Mouse (Mus musculus): Measurements from ENCODE around the gene Stk16. TPM values are rescaled to one million over a fixed set of nuclear protein-coding genes. Genes with fewer than 3 reads are reported as not detected.
"Not testable (repeated sequence)": the region's sequence is repeated elsewhere in the genome, so short reads cannot be mapped to it uniquely, and the experiment has no call there.

The Stk16 gene
- polyA plus RNA-seq, 1 experiment from 2014 or later = 120 TPM

DNA sequence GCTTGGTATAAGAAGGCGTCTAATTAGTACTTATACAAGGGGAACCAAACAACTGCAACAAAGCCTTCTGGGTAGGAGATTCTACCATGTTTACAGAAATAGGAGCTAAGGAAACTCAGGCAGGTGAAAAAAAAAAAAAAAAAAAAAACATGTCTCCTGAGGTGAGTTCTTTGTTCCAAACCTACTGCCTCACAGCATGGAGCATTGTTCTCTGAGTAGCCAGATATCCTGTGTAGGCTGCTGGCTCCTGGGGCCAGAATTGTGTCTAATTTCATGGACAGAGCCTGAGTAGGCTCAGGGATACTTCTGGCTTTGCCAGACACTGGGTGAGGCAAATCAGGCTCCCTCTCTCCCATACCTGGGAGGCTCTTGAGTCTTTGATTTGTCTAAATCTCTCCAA, 17.0 kb downstream of the Stk16 start:
- no peak for DNase-seq
- no peaks in the 10 kb centered on the region for H3K9me3 ChIP-seq (ENCODE audit: control insufficient read depth, low read length)
- H3K9ac ChIP-seq (replicated peaks; ENCODE audit: low read length) = no peak overlapping the region
- no peak for ATAC-seq (ENCODE audit: low FRiP score, low TSS enrichment)
- no peak overlapping the region for H3K4me3 ChIP-seq (replicated peaks; ENCODE audit: low read depth, low read length)
- H3K27ac ChIP-seq (replicated peaks; ENCODE audit: low read depth, low read length) = no peak overlapping the region
- no peak overlapping the region for H3K4me2 ChIP-seq (ENCODE audit: low read length)
- H3K36me3 ChIP-seq (ENCODE audit: control insufficient read depth, insufficient read depth, low read length) = no peaks in the 10 kb centered on the region
- no peaks in the 10 kb centered on the region for H3K4me1 ChIP-seq (ENCODE audit: control insufficient read depth, insufficient read depth, low read length)
- 74% methylated on average over 1 of the region's 1 CpGs for WGBS
- no peaks in the 10 kb centered on the region for H3K27me3 ChIP-seq (ENCODE audit: control insufficient read depth, insufficient read depth, low read length)

- H3K4me2 ChIP-seq (ENCODE audit: low read length) = no peak overlapping the region
- WGBS = 70% methylated on average over 4 of the region's 4 CpGs
- no peak overlapping the region for H3K9ac ChIP-seq (replicated peaks; ENCODE audit: low read length)
- no peaks in the 10 kb centered on the region for H3K9me3 ChIP-seq (ENCODE audit: control insufficient read depth, low read length)
- ATAC-seq (ENCODE audit: low FRiP score, low TSS enrichment) (no peak), DNase-seq (no peak)
- H3K27ac ChIP-seq (replicated peaks; ENCODE audit: low read depth, low read length) = no peak overlapping the region
- H3K4me3 ChIP-seq (replicated peaks; ENCODE audit: low read depth, low read length) = no peak overlapping the region
- H3K36me3 ChIP-seq (ENCODE audit: control insufficient read depth, insufficient read depth, low read length) = no peaks in the 10 kb centered on the region
- no peaks in the 10 kb centered on the region for H3K4me1 ChIP-seq (ENCODE audit: control insufficient read depth, insufficient read depth, low read length)
- H3K27me3 ChIP-seq (ENCODE audit: control insufficient read depth, insufficient read depth, low read length) = no peaks in the 10 kb centered on the region
These were observed 18.5 kb downstream of the Stk16 start for GRCm38 (mm10) chr1:75229158-75229557.

GRCm38 (mm10) chr1:75230335-75230994, 19.8 kb downstream of the Stk16 start:
- Histone ChIP-seq H3K27me3 (ENCODE audit: control insufficient read depth, insufficient read depth, low read length) (no peaks in the 10 kb centered on the region), H3K36me3 (ENCODE audit: control insufficient read depth, insufficient read depth, low read length) (no peaks in the 10 kb centered on the region), H3K27ac (replicated peaks; ENCODE audit: low read depth, low read length) (no peak overlapping the region), H3K9me3 (ENCODE audit: control insufficient read depth, low read length) (no peaks in the 10 kb centered on the region), H3K4me1 (ENCODE audit: control insufficient read depth, insufficient read depth, low read length) (no peaks in the 10 kb centered on the region), H3K4me3 (replicated peaks; ENCODE audit: low read depth, low read length) (no peak overlapping the region), H3K4me2 (ENCODE audit: low read length) (no peak overlapping the region), H3K9ac (replicated peaks; ENCODE audit: low read length) (no peak overlapping the region)
- ATAC-seq (ENCODE audit: low FRiP score, low TSS enrichment) (no peak), DNase-seq (no peak)
- WGBS = 75% methylated on average over 7 of the region's 7 CpGs

- no peaks in the 10 kb centered on the region for H3K9me3 ChIP-seq (ENCODE audit: control insufficient read depth, low read length)
- DNase-seq = no peak
- ATAC-seq (ENCODE audit: low FRiP score, low TSS enrichment) = no peak
- no peaks in the 10 kb centered on the region for H3K36me3 ChIP-seq (ENCODE audit: control insufficient read depth, insufficient read depth, low read length)
- no peak overlapping the region for H3K27ac ChIP-seq (replicated peaks; ENCODE audit: low read depth, low read length)
- no peak overlapping the region for H3K4me3 ChIP-seq (replicated peaks; ENCODE audit: low read depth, low read length)
- no peak overlapping the region for H3K4me2 ChIP-seq (ENCODE audit: low read length)
- H3K27me3 ChIP-seq (ENCODE audit: control insufficient read depth, insufficient read depth, low read length) = no peaks in the 10 kb centered on the region
- no peak overlapping the region for H3K9ac ChIP-seq (replicated peaks; ENCODE audit: low read length)
- WGBS = 78% methylated on average over 4 of the region's 4 CpGs
- H3K4me1 ChIP-seq (ENCODE audit: control insufficient read depth, insufficient read depth, low read length) = no peaks in the 10 kb centered on the region
These were observed 20.6 kb downstream of the Stk16 start for GRCm38 (mm10) chr1:75231224-75231623.

- Histone ChIP-seq H3K4me2 (ENCODE audit: low read length) (no peak within 1 kb of the TSS), H3K27ac (replicated peaks; ENCODE audit: low read depth, low read length) (no peak within 1 kb of the TSS), H3K9ac (replicated peaks; ENCODE audit: low read length) (no peak within 1 kb of the TSS), H3K9me3 (ENCODE audit: control insufficient read depth, low read length) (no peaks in the 10 kb centered on the region), H3K27me3 (ENCODE audit: control insufficient read depth, insufficient read depth, low read length) (no peaks in the 10 kb centered on the region), H3K4me1 (ENCODE audit: control insufficient read depth, insufficient read depth, low read length) (no peaks in the 10 kb centered on the region), H3K36me3 (ENCODE audit: control insufficient read depth, insufficient read depth, low read length) (no peaks in the 10 kb centered on the region), H3K4me3 (replicated peaks; ENCODE audit: low read depth, low read length) (no peak within 1 kb of the TSS)
- ATAC-seq (ENCODE audit: low FRiP score, low TSS enrichment) (no peak), DNase-seq (no peak)
- 83% methylated on average over 5 of the region's 5 CpGs for WGBS
These were observed 21.1 kb downstream of the Stk16 start, which contains the start of gene A630095N17Rik for GRCm38 (mm10) chr1:75231664-75232152. Gene A630095N17Rik, minus strand, starts transcription at chr1:75232102.

DNA sequence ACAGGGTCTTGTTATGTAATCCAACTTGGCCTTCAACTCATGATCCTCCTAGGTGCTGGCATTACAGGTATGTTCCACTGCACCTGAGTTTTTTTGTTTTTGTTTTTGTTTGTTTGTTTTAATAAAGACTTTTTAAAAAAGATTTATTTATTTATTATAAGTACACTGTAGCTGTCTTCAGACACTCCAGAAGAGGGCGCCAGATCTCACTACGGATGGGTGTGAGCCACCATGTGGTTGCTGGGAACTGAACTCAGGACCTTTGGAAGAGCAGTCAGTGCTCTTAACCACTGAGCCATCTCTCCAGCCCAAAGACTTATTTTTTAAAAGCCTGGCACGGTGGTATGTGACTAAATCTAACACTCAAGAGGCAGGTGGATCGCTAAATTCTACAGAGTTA, 21.9 kb downstream of the Stk16 start:
- not testable (repeated sequence) for H3K4me1 ChIP-seq (ENCODE audit: control insufficient read depth, insufficient read depth, low read length); H3K4me2 ChIP-seq (ENCODE audit: low read length); H3K9me3 ChIP-seq (ENCODE audit: control insufficient read depth, low read length); H3K4me3 ChIP-seq (replicated peaks; ENCODE audit: low read depth, low read length); H3K36me3 ChIP-seq (ENCODE audit: control insufficient read depth, insufficient read depth, low read length); H3K27me3 ChIP-seq (ENCODE audit: control insufficient read depth, insufficient read depth, low read length); ATAC-seq (ENCODE audit: low FRiP score, low TSS enrichment); H3K27ac ChIP-seq (replicated peaks; ENCODE audit: low read depth, low read length); DNase-seq; H3K9ac ChIP-seq (replicated peaks; ENCODE audit: low read length)
- 72% methylated on average over 4 of the region's 4 CpGs for WGBS

- Histone ChIP-seq H3K9ac (replicated peaks; ENCODE audit: low read length) (no peak overlapping the region), H3K4me1 (ENCODE audit: control insufficient read depth, insufficient read depth, low read length) (peaks cover 8% of the 10 kb centered on the region; the same call in 1 of the 2 replicates), H3K9me3 (ENCODE audit: control insufficient read depth, low read length) (no peaks in the 10 kb centered on the region), H3K27ac (replicated peaks; ENCODE audit: low read depth, low read length) (no peak overlapping the region), H3K4me3 (replicated peaks; ENCODE audit: low read depth, low read length) (no peak overlapping the region), H3K27me3 (ENCODE audit: control insufficient read depth, insufficient read depth, low read length) (no peaks in the 10 kb centered on the region), H3K36me3 (ENCODE audit: control insufficient read depth, insufficient read depth, low read length) (peaks cover 4% of the 10 kb centered on the region; the same call in 1 of the 2 replicates), H3K4me2 (ENCODE audit: low read length) (peak overlapping the region; percentile 20; the same call in 1 of the 2 replicates)
- DNase-seq (peak; percentile 82), ATAC-seq (ENCODE audit: low FRiP score, low TSS enrichment) (peak; percentile 79; the same call in 1 of the 2 replicates)
- under 1% methylated on average over 8 of the region's 8 CpGs for WGBS
These were observed 24.0 kb downstream of the Stk16 start for GRCm38 (mm10) chr1:75234606-75235005.

DNA sequence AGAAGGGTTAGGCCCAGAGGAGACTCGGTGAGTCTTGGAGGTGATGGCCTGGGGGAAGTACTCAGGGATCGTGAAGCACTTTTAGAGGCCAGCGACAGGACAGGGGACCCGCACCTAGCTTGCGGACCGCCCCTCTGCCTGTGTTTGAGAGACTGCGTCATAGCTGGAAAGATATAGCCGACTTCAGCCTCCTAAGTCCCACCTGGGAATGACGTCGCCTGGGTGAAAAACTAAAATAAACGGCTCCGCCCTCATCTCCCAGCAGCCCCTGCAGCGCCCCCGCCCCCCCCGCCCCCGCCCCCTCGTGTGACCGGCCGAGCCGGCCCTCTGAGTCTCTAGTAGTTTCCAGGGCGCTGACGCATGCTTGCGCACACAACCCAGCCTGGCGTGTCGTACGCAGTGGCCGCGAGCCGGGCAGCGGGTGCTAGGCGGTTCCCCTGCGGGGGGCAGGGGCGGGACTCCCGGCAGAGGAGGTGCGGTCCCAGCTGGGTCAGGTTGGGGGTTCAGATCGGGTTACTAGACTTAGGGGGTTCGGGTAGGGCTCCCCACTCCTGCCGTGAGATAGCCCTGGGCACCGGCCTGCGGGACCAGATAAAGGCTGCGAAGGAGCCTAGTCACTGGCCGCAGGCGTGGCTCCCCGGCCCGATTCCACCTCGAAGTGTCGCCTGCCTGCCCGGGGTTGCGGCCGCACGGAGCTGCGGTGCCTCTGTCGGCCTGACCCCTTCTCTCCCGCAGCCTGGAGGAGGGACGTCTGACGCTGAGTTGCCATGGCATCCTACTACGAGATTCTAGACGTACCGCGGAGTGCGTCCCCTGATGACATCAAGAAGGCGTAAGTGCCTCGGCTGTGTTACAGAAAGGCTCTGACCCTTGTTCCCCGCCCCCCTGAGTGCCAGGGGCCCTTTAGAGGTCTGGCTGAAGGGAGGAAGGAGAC, 25.7 kb downstream of the Stk16 start, which contains the start of gene Dnajb2:
Gene Dnajb2, plus strand, starts transcription at position 290 of the 934 bp plus-strand sequence.
- DNase-seq = peak; percentile 83
- Histone ChIP-seq H3K27me3 (ENCODE audit: control insufficient read depth, insufficient read depth, low read length) (no peaks in the 10 kb centered on the region), H3K4me1 (ENCODE audit: control insufficient read depth, insufficient read depth, low read length) (peaks cover 8% of the 10 kb centered on the region; the same call in 1 of the 2 replicates), H3K36me3 (ENCODE audit: control insufficient read depth, insufficient read depth, low read length) (peaks cover 14% of the 10 kb centered on the region), H3K4me2 (ENCODE audit: low read length) (peak within 1 kb of the TSS; percentile 94), H3K4me3 (replicated peaks; ENCODE audit: low read depth, low read length) (peak within 1 kb of the TSS; percentile 68), H3K9me3 (ENCODE audit: control insufficient read depth, low read length) (no peaks in the 10 kb centered on the region), H3K9ac (replicated peaks; ENCODE audit: low read length) (peak within 1 kb of the TSS; percentile 86), H3K27ac (replicated peaks; ENCODE audit: low read depth, low read length) (peak within 1 kb of the TSS; percentile 85)
- WGBS = under 1% methylated on average over 64 of the region's 64 CpGs
- peak; percentile 88 for ATAC-seq (ENCODE audit: low FRiP score, low TSS enrichment)
